Mouse (Mus musculus): ENCODE results near the gene Tarbp2.

DNA sequence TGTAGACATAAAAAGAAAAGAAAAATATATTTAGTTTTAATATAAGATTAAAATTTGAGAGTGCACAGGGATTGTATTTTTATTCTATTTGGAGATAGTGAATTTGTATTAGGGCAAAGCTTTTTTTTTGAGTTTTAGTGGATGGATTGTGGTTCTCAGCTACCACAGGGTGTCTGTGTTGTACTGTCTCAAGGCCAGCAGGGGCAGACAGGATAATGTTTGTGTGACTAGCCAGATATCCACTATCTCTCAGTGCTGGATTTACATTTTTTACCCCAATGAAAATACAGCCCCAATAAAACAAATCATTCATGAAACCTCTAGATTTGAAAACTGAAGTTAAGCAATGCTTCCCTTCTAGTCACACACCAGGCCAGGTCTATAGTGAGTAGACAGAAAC, 39.6 kb downstream of the Tarbp2 start:
- TF ChIP-seq CTCF (IDR thresholded peaks at IDR 0.05; ENCODE audit: borderline replicate concordance, insufficient read depth, low read depth, low read length) (peak; percentile 48), POLR2A (IDR thresholded peaks at IDR 0.05; ENCODE audit: borderline replicate concordance, insufficient read depth, low read length) (no peak)
